Comparison of ENCODE assay signal across 29 mouse cellular contexts in genomic region chr11:18272392-18272791, GRCm38 (mm10).
"Had no signal": no experiment of that assay in that cellular context is flagged by ENCODE, and none has a peak within 500 bp of the region (broad histone marks: within the 10 kb centered on the region; RNA-seq: fewer than 3 reads in every experiment).

No protein-coding gene starts in this region.

- H3K36me3 ChIP-seq: limb, embryonic 10.5 days; limb, embryonic 12.5 days; limb, embryonic 13.5 days; limb, embryonic 15.5 days; liver, embryonic 12.5 days; liver, embryonic 13.5 days; liver, embryonic 15.5 days; lung, embryonic 15.5 days; midbrain, embryonic 10.5 days; midbrain, embryonic 12.5 days; midbrain, embryonic 13.5 days; midbrain, embryonic 15.5 days; neural tube, embryonic 12.5 days had no signal

- H3K27ac ChIP-seq: left cerebral cortex, adult 2 months; limb, embryonic 10.5 days; limb, embryonic 12.5 days; limb, embryonic 13.5 days; limb, embryonic 15.5 days; liver, embryonic 12.5 days; liver, embryonic 13.5 days; liver, embryonic 14.5 days; liver, embryonic 15.5 days; lung, embryonic 15.5 days; macrophage; midbrain, embryonic 10.5 days; midbrain, embryonic 12.5 days; midbrain, embryonic 13.5 days; midbrain, embryonic 15.5 days; neural tube, embryonic 12.5 days had no signal

- H3K4me3 ChIP-seq: left cerebral cortex, adult 2 months; limb, embryonic 10.5 days; limb, embryonic 12.5 days; limb, embryonic 13.5 days; limb, embryonic 15.5 days; liver, embryonic 12.5 days; liver, embryonic 13.5 days; liver, embryonic 15.5 days; lung, embryonic 15.5 days; megakaryocyte, embryonic 14.5 days; midbrain, embryonic 10.5 days; midbrain, embryonic 12.5 days; midbrain, embryonic 13.5 days; midbrain, embryonic 15.5 days; myocyte; neural tube, embryonic 12.5 days had no signal

- H3K9ac ChIP-seq: limb, embryonic 12.5 days; limb, embryonic 13.5 days; limb, embryonic 15.5 days; liver, embryonic 12.5 days; liver, embryonic 13.5 days; liver, embryonic 14.5 days; liver, embryonic 15.5 days; lung, embryonic 15.5 days; midbrain, embryonic 12.5 days; midbrain, embryonic 13.5 days; midbrain, embryonic 15.5 days; neural tube, embryonic 12.5 days had no signal

- H3K4me2 ChIP-seq: limb, embryonic 12.5 days; limb, embryonic 13.5 days; limb, embryonic 15.5 days; liver, embryonic 11.5 days; liver, embryonic 12.5 days; liver, embryonic 13.5 days; liver, embryonic 15.5 days; lung, embryonic 15.5 days; midbrain, embryonic 11.5 days; midbrain, embryonic 12.5 days; midbrain, embryonic 13.5 days; midbrain, embryonic 15.5 days; neural tube, embryonic 12.5 days had no signal

- H3K9me3 ChIP-seq: limb, embryonic 10.5 days; limb, embryonic 12.5 days; limb, embryonic 13.5 days; limb, embryonic 15.5 days; liver, embryonic 12.5 days; liver, embryonic 13.5 days; liver, embryonic 15.5 days; lung, embryonic 15.5 days; megakaryocyte, embryonic 14.5 days; midbrain, embryonic 10.5 days; midbrain, embryonic 12.5 days; midbrain, embryonic 13.5 days; midbrain, embryonic 15.5 days; neural tube, embryonic 12.5 days had no signal

- H3K27me3 ChIP-seq: limb, embryonic 12.5 days; limb, embryonic 13.5 days; limb, embryonic 15.5 days; liver, embryonic 12.5 days; liver, embryonic 13.5 days; liver, embryonic 15.5 days; lung, embryonic 15.5 days; megakaryocyte, embryonic 14.5 days; midbrain, embryonic 12.5 days; midbrain, embryonic 13.5 days; midbrain, embryonic 15.5 days; neural tube, embryonic 12.5 days had no signal

- ATAC-seq: liver, embryonic 12.5 days; midbrain, embryonic 13.5 days; midbrain, embryonic 15.5 days; midbrain, embryonic 16.5 days had no signal

- DNase-seq: left cerebral cortex, postnatal 4 days; liver; liver, embryonic 13.5 days; lung, adult 18-20 months; lung, adult 2 months; lung, postnatal 10 days; lung, postnatal 36 days; lung, postnatal 4 days; midbrain, embryonic 14.5 days had no signal

- H3K4me1 ChIP-seq: limb, embryonic 12.5 days; limb, embryonic 13.5 days; limb, embryonic 15.5 days; liver, embryonic 12.5 days; liver, embryonic 13.5 days; liver, embryonic 15.5 days; megakaryocyte, embryonic 14.5 days; midbrain, embryonic 10.5 days; midbrain, embryonic 12.5 days; midbrain, embryonic 13.5 days; midbrain, embryonic 15.5 days; neural tube, embryonic 12.5 days had no signal
